Mouse (Mus musculus): ENCODE measurements around the gene Dgcr2. TPM values are rescaled to one million over a fixed set of nuclear protein-coding genes. Genes with fewer than 3 reads are reported as not detected.

The Dgcr2 gene
- total RNA-seq (2023), result 10 to 100 TPM; 40.7 to 40.8 TPM

GRCm38 (mm10) chr16:17898462-17898861 lies at the start of gene Dgcr2, which contains the start of gene Tssk2:
Gene Dgcr2, minus strand, starts transcription at chr16:17898562.
Gene Tssk2, plus strand, starts transcription at chr16:17898637.

DNA sequence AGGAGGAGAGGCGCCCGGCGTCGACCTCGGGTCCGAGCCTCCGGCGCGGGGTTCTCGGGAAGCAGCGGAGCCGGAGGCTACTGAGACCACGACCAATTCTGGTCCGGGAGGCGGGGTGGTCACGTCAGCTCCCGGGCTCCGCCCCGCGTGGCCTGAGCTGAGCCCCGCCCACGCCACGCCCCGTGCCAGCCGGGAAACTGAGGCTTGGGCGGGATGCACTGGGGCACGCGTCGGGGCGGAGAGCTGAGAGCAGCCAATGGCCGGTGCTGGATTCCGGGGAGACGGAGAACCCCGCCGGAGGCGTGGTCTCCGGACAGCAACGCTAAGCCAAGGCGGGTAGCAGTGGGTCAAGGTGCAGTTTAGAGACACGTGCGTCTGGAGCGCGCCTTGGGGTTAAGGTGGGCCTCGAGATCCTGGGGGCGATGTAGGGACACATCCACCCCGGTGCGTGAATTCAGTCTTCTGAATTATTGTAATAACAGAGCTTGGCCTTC lies 29.8 kb upstream of the Dgcr2 start, which contains the start of gene Slc25a1:
TSS of gene Slc25a1 (minus strand) at position 133 of the 494 bp plus-strand sequence.

GRCm38 (mm10) chr16:17914307-17915249 lies 16.2 kb upstream of the Dgcr2 start, which contains the start of gene Gsc2:
Gene Gsc2, minus strand, starts transcription at chr16:17915059.

GRCm38 (mm10) chr16:17911052-17911595 lies 12.8 kb upstream of the Dgcr2 start, which contains the start of gene Ess2:
Gene Ess2, minus strand, starts transcription at chr16:17911348.

GRCm38 (mm10) chr16:17893923-17894322 lies 4.4 kb downstream of the Dgcr2 start, which contains the start of gene Tssk1:
Gene Tssk1, plus strand, starts transcription at chr16:17894223.

DNA sequence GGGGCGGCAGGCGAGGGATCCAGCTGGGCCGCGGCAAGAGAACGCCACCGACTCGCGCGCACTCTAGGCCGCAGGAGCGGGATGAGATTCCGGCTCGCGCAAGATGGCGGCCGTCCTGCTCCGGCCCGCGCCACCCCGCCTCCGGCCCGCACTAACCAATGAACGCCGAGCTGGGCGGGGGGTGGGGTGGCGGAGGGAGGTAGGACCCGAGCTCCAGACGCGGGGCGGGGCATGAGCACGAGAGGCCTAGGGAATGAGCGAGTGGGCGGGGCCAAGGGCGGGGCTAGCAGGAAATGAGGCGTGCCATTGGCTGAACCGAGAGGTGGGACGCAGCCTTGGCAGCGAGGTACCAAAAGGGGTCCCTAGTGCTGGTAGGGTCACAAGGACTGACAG lies 6.8 kb downstream of the Dgcr2 start, which contains the start of gene Gm20518:
TSS of gene Gm20518 (minus strand) at position 105 of the 393 bp plus-strand sequence.

DNA sequence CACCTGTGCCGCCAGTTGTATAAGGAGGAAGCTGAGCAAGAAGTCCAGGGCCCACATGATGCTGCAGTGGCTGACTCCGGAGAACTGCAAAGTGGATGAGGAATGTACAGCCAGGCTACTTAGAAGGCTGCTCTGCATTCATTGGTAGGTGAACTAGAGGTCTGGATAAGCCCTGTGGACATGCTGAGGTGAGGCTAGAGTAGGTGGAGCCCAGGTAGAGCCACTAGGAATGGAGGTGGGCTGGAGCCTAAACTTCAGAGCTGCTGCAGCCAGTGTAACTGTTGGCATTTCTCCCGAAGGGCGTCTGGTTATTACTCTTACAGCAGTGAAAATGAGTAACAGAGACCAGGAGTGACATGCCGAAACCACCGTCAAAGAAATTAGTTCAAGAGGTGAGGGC lies 60.3 kb downstream of the Dgcr2 start, which contains the start of gene Car15:
TSS of gene Car15 (minus strand) at position 314 of the 400 bp plus-strand sequence.

DNA sequence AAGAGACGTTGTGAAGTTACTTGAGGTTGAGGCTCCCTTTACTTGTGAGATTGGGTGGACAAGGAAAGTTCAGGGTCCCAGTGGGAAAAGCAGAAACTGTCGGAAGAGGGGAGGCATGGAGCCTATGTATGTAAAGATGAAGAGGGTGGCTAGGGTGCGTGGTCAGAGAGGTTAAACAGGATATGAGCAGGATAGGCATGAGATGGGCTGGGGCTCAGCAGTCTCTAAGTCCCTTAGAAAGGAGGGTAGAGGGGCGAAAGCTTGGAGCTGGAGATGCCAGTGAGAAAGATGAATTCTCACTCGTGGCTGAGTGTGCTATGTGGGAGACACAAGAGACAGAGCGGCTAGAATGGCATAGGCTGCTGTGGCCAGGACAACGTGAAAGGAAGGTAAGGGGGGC lies 65.5 kb downstream of the Dgcr2 start, which contains the start of gene B830017H08Rik:
TSS of gene B830017H08Rik (plus strand) at position 301 of the 400 bp plus-strand sequence.

DNA sequence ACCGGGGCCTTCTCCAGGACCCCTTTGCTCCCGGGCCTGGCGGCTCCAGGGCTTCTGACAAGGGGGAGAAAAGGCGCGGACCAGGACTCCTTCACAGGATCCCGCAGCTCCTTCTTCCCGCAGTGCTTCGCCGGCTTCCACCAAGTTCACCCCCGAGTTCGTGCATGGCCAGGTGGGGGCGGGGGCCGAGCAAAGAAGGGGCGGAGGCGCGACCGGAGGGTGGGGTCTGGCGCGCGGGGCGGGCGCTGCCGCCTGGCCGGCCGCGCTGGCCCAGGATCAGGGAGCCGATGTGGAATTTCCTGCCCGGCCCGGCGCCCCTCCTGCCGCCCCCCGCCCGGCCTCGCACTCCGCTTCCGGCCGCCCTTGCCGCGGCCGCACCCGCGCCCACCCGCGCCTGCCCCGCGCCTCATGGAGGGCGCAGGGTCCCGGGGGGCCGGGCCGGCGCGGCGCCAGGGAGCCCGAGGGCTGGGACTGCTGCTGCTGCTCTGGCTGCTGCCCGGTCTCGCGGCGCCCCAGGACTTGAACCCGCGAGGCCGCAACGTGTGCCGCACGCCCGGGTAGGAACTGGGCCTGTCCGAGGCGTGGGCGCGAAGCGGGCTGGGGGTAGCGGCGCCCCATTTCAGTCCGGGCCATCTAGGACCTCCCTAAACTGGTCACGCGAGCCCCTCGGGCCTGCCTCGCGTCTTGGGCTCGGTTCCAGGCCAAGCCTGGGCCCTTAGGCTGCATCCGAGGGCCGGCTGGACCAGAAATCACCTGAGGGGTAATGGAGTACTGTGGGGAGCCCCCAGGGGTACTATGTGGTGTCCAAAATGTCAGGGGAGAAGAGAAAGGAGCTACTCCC lies 101.2 kb downstream of the Dgcr2 start, which contains the start of gene Scarf2:
TSS of gene Scarf2 (plus strand) at position 312 of the 841 bp plus-strand sequence.

Other genes with a start within 250 kb of the Dgcr2 start
- 10 to 100 TPM; 72.6 to 88.4 TPM for gene Med15, start 165.7 kb downstream of the Dgcr2 start, total RNA-seq (2023)
- 10 to 100 TPM; 12.4 to 15.8 TPM for gene Klhl22, start 138.9 kb downstream of the Dgcr2 start, total RNA-seq (2023)
- gene Scarf2, start 101.3 kb downstream of the Dgcr2 start, total RNA-seq (2023), result under 1 TPM; 0.31 to 0.59 TPM
- not detected for gene B830017H08Rik, start 65.4 kb downstream of the Dgcr2 start, total RNA-seq (2023)
- gene Car15, start 60.2 kb downstream of the Dgcr2 start, total RNA-seq (2023), result 1 to 10 TPM; 3.7 to 6.8 TPM
- gene Gm20518, start 6.9 kb downstream of the Dgcr2 start, total RNA-seq (2023), result under 1 TPM; 0.33 to 0.73 TPM
- not detected for gene Tssk1, start 4.3 kb downstream of the Dgcr2 start, total RNA-seq (2023)
- not detected for gene Tssk2, start 75 bp upstream of the Dgcr2 start, total RNA-seq (2023)
- gene Ess2, start 12.8 kb upstream of the Dgcr2 start, total RNA-seq (2023), result 10 to 100 TPM; 19.6 to 19.9 TPM
- not detected for gene Gsc2, start 16.5 kb upstream of the Dgcr2 start, total RNA-seq (2023)
- 10 to 100 TPM; 16.1 to 18.1 TPM for gene Slc25a1, start 29.7 kb upstream of the Dgcr2 start, total RNA-seq (2023)
- 1 to 10 TPM in 1 of 2 experiments, not detected in 1; 1.5 TPM for gene Vpreb2, start 81.9 kb upstream of the Dgcr2 start, total RNA-seq (2023)
- 1 to 10 TPM; 6.6 to 8.2 TPM for gene Dgcr6, start 154.3 kb upstream of the Dgcr2 start, total RNA-seq (2023)
- gene Prodh, start 191.6 kb upstream of the Dgcr2 start, total RNA-seq (2023), result 10 to 100 TPM in 1 of 2 experiments, 1 to 10 TPM in 1; 9.4 to 10.1 TPM
- under 1 TPM; 0.53 to 0.62 TPM for gene Rtn4r, start 229.1 kb upstream of the Dgcr2 start, total RNA-seq (2023)